Mouse (Mus musculus) kidney, adult 2 months (tissue): ENCODE results near the gene P2ry2.

ENCODE experiments used
- CTCF ChIP-seq: fragments of 200-500 bp; conservative IDR thresholded peaks from 2 replicates; pipeline ENCODE4 v1.5.1; 2011; ENCODE audit warnings: low read depth, mild to moderate bottlenecking, control low read depth, low read length, moderate library complexity, mixed read lengths; ENCODE audit not compliant: insufficient read depth, insufficient read length
- POLR2A ChIP-seq: fragments of 200-500 bp; IDR thresholded peaks from one replicate; pipeline ENCODE4 v1.6.1; 2011; ENCODE audit warnings: low read depth, low read length, control low read depth

GRCm38 (mm10) chr7:101014041-101014440 lies 1.4 kb upstream of the P2ry2 start:
- TF ChIP-seq POLR2A (no peak), CTCF (no peak)
